Mouse (Mus musculus) lung, postnatal 36 days (tissue): ENCODE data around the gene Melk.
A peak's percentile ranks its signal among the peaks of the same experiment; 100 is the strongest.

Source experiments
- DNase-seq: peaks from one replicate; pipeline ENCODE4 v3.0.0; 2022; ENCODE audit warnings: mixed read lengths

Gene Melk

DNA sequence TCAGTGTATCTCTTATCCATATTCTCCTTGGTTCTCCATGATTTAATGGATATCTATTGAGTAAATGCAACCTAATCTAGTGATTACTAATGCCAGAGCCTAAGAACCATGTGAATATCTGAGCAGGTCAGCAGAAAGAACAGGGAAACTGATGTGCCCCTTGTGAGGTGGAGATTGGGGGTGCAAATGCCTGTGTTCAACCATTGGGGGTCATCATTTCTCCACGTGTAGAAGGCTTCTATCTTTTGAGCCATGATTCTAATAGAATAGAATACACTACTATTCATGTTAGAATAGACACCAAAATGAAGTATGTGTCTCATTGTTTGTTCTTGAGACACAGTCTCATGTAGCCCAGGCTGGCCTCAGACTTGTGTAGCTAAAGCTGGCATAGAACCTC is 27.3 kb downstream of the Melk start:
- DNase-seq, result no peak

GRCm38 (mm10) chr4:44335006-44335405 is 34.3 kb downstream of the Melk start:
- no peak for DNase-seq

DNA sequence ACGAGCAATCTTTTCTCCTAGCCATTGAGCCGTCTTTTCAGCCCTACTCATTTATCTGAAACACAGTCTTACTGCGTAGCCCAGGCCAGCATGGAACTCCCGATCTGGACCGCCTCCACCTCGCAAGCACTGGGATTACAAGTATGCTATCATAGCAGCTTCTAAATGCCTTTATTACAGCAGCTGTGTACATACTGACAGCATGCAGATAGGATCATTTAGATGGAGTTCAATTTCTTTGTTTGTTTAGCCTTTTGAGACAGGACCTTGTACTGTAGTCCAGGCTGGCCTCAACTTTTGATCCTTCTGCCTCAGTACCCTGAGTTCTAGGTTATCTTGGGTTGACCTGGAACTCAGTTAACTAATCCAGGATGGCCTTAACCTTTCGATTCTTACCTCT is 61.0 kb downstream of the Melk start:
- DNase-seq, result no peak

GRCm38 (mm10) chr4:44363434-44364013 is 62.8 kb downstream of the Melk start:
- DNase-seq, result peak; percentile 3

GRCm38 (mm10) chr4:44392231-44393216 is 91.8 kb downstream of the Melk start:
- no peak for DNase-seq

DNA sequence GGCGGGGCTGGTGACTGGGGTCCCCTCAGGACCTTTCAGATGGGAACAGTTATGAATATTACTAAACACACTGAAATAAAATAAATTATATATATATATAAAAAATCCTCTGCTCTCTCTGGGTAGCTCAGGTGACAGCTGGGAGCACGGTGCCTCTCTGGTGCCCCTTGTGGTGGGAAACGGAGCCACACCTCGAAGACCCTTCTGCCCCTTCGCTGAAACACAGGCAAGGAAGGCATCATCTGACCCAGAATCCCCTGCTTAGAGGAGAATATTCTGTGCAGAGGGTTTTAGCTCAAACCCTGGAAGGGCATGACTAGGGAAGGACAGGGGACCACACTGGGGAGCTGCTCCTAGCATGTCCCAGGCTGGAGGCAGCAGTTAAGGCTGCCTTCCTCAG is 101.9 kb downstream of the Melk start:
- peak; percentile 13 for DNase-seq

DNA sequence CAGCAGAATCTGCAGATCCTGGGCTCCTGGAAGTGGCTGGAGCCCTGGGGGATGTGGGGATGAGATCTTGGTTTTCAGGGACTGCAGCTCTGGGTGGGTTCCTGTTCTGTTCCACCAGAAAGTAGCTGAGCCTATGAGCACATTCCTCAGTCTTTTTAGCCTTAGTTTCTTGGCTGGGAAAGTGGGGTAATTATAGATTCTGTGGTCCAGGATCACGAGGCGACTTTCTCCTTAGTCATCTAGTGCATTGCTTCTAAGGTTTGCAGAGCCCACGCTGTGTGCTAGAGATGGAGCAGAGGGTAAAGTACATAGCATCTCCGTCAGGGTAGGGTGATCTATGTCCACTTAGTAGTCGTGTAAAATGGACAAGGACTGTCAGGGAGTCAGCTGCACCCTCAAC is 103.8 kb downstream of the Melk start:
- DNase-seq, result no peak
